Mouse (Mus musculus) embryo, embryonic 9.5 days (tissue): ENCODE data around the gene Polr1e.
"Not testable (repeated sequence)": the region's sequence is repeated elsewhere in the genome, so short reads cannot be mapped to it uniquely, and the experiment has no call there.

Experiments
- DNase-seq: peaks from one replicate; pipeline ENCODE4 v3.0.0-alpha.2; 2017; ENCODE audit errors: extremely low spot score

Gene Polr1e

DNA sequence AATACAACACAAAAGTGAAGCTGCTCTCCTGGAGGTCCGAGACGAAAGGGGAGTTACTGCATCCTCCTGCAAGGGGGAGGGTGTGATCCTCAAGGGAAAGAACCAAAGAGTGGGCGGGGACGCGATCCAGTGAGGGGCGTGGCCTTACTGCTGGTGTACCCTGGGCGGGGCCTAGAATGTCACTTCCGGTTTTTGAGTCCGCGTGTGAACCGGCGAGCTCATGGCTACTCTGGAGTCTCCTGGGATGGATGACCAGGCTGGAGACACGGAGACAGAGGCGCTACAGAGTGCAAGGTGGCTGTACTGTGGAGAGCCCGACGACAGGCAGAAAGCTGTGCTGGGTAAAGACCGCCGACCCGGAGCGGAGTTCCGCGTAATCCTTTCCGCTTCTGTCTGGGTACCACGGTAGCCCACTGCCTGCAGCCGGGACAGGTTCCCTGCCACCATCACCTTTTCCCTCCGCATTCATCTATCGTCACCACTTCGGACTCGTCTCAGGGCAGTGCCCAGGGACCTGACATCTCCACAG is at the start of gene Polr1e:
Gene Polr1e, plus strand, starts transcription at position 132 of the 529 bp plus-strand sequence.
- DNase-seq = peak; percentile 95

DNA sequence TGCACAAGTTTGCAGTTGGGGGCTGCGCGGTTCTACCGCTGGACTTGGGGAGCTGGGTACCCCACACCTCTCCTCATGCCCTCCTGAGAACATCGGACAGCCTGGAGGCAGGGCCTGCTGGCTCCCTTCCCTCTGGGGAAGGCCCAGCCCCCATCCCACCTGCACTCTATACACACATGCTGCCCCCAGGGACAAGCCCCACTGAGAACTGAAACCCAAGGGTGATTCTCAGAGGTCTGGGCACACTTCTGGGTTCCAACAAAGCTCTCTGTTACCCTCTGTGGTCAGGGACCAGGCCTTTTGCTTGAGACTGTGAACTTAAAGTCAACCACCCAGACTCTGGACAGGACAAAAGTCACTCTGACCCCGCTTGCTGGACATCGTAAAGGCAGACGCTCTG is 48.3 kb upstream of the Polr1e start:
- DNase-seq = no peak

- DNase-seq = peak; percentile 82
Measured at GRCm38 (mm10) chr4:44970612-44971110, 47.7 kb upstream of the Polr1e start.

GRCm38 (mm10) chr4:44973450-44973849 is 44.9 kb upstream of the Polr1e start:
- peak; percentile 86 for DNase-seq

GRCm38 (mm10) chr4:44973871-44974270 is 44.5 kb upstream of the Polr1e start:
- no peak for DNase-seq

DNA sequence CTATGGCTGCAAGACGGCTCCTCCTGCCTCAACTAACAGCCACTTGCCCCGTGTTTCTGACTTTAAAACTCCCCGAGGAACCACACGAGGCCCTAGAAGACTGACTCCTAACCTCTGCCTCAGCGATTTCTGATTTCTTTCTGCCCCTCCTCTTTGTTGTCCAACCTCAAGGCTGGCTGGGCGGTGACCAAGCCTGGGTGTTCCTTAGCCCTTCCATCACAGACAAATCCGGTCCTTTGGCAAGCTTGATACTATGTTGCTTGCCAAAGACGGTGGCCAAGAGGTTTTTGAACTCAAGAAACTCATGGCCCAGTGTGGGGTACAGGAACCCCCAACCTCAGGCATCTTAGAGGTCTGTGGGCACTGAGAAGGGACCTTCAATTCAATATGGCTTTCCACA is 44.1 kb upstream of the Polr1e start:
- no peak for DNase-seq

- DNase-seq = no peak
Measured at GRCm38 (mm10) chr4:44976026-44976615, 42.3 kb upstream of the Polr1e start.

DNA sequence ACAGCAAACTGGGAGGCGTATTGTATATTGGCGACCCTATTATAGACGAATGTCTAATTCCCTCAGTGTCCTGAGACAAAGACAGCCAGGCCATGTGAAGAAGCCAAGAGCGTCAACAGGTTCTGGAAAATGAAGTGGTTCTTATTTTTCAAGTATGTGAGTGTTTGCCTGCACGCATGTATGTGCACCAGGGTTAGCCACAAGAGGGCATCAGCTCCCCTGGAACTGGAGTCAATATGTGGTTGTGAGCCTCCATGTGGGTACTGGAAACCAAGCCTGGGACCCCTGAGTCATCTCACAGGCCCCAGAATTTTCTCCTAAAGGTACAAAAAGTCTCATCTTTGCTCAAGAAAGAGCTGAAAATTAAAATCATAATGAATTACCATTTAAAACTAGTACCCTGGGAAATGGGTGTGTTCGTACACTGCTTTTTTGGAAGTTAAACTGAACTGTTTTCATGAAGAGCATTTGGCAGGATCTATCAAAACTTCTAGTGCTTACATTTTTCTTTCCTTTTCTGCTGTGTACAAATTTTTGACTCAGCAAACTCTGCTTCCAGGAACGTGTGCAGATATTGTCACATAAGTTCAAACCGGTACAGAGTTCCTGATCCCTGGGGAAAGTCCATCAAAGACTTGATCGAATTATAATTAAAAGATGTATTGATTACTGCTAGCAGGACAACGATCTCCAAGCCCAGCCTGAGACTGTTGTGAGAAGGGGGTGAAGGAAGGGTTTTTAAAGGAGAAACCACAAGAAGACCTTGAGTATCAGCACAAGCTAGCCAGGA is 41.3 kb upstream of the Polr1e start:
- no peak for DNase-seq

- DNase-seq = no peak
Measured at GRCm38 (mm10) chr4:44978175-44978574, 40.2 kb upstream of the Polr1e start.

- DNase-seq = no peak
Measured at GRCm38 (mm10) chr4:44979794-44980338, 38.5 kb upstream of the Polr1e start.

GRCm38 (mm10) chr4:44981280-44981973 is 37.0 kb upstream of the Polr1e start, which contains the start of gene Grhpr:
Gene Grhpr, plus strand, starts transcription at chr4:44981395.
- DNase-seq = peak; percentile 97

GRCm38 (mm10) chr4:44981974-44982287 is 36.5 kb upstream of the Polr1e start:
- no peak for DNase-seq

- no peak for DNase-seq
Measured at GRCm38 (mm10) chr4:44982440-44983130, 35.8 kb upstream of the Polr1e start.

- DNase-seq = no peak
Measured at GRCm38 (mm10) chr4:44983131-44983740, 35.1 kb upstream of the Polr1e start.

DNA sequence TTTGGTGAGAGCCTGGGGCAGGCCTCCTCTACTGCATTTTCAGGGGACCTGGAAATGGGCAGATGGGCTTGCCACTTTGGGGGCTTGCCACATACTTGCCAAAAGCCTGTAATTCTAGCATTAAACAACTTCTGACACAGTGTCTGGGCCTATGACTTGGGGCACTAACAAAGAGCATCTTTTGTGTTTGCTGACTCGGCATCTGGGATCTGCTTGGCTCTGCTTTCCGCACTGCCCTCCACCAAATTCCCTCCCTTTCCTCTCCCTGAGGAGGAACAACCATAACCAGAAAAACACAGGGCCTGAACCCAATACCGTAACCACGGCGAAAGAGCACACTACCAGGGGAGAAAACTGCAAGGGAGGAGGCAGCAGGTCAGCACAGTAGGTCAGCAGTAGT is 27.8 kb upstream of the Polr1e start:
- DNase-seq = no peak

DNA sequence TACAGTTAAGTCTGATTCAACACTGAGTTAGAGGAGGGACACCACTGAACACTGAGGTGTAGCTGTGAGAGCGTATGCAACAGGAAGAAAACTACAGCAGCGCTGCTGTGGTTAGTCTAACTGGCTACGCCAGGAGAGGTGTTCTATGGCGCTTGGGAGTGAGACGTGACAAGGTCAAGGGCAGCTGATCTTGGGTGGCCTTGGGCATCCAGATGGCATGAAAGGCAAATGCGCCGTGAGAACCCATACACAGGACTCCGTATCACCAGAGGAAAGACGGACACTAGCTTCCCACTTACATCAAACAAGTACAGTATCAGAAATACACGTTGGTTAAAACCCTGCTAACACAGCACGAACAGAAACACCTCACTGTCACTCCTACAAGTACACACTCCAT is 26.1 kb upstream of the Polr1e start:
- DNase-seq = not testable (repeated sequence)

DNA sequence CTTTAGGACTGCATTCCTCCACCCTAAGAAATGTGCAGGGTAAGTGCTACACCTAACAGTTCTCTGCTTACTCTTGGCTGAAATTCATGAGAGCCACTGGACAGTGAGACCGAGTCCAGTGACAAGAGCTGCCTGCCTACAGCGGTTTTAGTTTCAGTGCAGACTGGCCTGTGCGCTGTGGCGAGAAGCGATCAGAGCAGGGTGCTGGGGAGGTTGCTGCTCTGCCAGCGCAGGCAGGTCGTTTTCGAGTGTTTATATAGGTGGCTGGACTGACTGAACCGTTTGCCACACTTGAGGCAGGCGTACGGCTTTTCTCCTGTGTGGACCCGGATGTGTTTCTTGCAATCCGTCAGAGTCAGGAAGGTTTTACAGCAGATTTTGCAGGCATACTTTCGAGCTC is 25.2 kb upstream of the Polr1e start:
- not testable (repeated sequence) for DNase-seq

GRCm38 (mm10) chr4:44993847-44994246 is 24.5 kb upstream of the Polr1e start:
- DNase-seq = no peak

GRCm38 (mm10) chr4:44994776-44995175 is 23.6 kb upstream of the Polr1e start:
- DNase-seq = no peak

DNA sequence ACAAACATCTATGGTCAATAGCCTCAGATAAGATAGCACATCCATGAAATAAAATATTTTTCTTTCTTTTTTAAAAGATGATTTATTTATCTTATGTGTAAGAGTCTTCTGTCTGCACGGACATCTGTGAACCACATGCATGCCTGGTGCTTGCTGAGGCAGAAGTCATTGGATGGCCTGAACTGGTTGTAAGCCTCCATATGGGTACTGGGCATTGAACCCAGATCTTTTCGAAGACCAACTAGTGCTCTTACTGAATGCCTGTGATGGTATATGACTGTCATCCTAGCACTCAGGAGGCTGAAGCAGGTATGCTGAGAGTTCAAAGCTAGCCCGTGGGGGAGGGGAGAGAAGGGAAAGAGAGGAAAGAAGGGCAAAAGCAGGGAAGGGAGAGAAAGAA is 20.3 kb upstream of the Polr1e start:
- no peak for DNase-seq

GRCm38 (mm10) chr4:45000001-45000400 is 18.4 kb upstream of the Polr1e start:
- no peak for DNase-seq
